Mouse (Mus musculus) adrenal gland, postnatal 36 days (tissue): ENCODE data around the gene Mapkap1. TPM values are rescaled to one million over a fixed set of nuclear protein-coding genes. Genes with fewer than 3 reads are reported as not detected.

Experiments
- DNase-seq, 2 experiments: peaks; one replicate each; pipeline ENCODE4 v3.0.0; 2021; ENCODE audit warnings: mixed read lengths in 1 of 2
- total RNA-seq, 2 experiments: library from RNA; stranded (reverse); gene quantifications; 2 replicates each; pipeline ENCODE4 v1.2.3; 2021

The Mapkap1 gene
- total RNA-seq, 2 experiments from 2014 or later: 77.5 to 88.6 TPM

DNA sequence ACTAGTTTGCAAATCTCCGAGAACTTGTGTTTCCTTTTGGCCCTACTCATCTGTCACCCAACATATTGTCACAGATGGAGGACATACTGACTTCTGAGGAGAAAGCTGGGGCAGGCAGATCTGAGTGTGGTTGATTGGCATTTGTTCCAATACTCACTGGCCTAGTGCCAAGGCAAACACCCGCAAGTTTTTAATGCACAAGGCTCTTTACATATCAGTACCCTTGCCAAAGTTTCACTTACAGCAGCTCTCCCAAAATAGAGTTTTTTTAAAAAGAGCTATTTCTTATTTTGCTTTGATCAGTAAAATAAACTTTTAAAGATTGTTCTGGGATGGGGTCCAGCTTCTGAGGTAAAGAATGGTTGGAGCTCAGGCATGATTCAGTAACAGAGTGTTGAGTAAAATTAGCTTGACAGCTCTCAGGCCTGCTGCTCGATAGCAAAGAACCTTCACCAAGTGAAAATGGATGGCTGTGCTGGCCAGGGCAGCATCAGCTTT, 125.3 kb downstream of the Mapkap1 start:
- peak in 1 of 2 experiments; percentile 41 for DNase-seq

GRCm38 (mm10) chr2:34532394-34532793, 125.8 kb downstream of the Mapkap1 start:
- DNase-seq: no peak

GRCm38 (mm10) chr2:34533281-34533680, 126.7 kb downstream of the Mapkap1 start:
- no peak for DNase-seq

DNA sequence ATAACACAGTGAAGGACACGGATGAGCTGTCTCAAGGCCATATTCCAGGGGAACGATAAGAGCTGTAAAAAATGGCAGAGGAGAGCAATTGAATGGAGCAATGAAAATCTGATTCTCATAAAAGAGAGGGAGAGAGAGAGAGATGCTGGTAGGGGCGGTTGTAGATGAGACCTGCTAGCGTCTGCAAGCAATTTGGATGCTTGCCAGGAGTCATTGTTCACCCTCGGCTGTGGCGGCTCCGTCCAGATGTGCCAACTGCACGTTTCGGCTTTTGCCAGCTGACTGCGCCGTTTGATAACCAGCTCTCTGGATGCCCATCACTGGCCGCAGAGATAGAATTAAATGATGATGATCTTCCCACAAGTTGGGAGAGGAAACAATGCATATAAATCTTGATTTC, 128.4 kb downstream of the Mapkap1 start:
- DNase-seq: peak; percentile 49 to 69

GRCm38 (mm10) chr2:34537356-34537755, 130.8 kb downstream of the Mapkap1 start:
- no peak for DNase-seq

GRCm38 (mm10) chr2:34543581-34543980, 137.0 kb downstream of the Mapkap1 start:
- DNase-seq: no peak

DNA sequence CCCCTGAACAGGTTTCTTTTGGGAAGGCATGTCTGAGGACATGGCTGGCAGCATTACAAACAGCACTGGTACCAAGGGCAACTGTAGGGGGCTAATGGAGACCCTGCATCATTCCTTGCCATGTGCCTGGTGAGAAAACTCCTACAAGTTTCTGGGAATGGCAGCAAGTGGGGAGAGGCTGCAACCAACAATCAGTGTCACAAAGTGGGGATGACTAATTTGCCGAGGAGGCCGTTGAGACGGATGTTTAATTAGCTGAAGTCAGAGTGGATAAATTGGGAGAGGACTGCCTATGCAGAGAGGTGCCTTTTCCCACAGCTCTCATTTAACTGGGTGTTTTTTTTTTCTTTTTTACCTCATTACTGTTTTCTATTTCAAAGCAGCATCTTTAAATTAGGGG, 137.4 kb downstream of the Mapkap1 start:
- DNase-seq: no peak

- DNase-seq: no peak
Measured at GRCm38 (mm10) chr2:34544646-34545395, 138.2 kb downstream of the Mapkap1 start.

GRCm38 (mm10) chr2:34546176-34546677, 139.7 kb downstream of the Mapkap1 start:
- DNase-seq: no peak

- DNase-seq: no peak
Measured at GRCm38 (mm10) chr2:34547516-34547915, 140.9 kb downstream of the Mapkap1 start.

- no peak for DNase-seq
Measured at GRCm38 (mm10) chr2:34548961-34549360, 142.4 kb downstream of the Mapkap1 start.

DNA sequence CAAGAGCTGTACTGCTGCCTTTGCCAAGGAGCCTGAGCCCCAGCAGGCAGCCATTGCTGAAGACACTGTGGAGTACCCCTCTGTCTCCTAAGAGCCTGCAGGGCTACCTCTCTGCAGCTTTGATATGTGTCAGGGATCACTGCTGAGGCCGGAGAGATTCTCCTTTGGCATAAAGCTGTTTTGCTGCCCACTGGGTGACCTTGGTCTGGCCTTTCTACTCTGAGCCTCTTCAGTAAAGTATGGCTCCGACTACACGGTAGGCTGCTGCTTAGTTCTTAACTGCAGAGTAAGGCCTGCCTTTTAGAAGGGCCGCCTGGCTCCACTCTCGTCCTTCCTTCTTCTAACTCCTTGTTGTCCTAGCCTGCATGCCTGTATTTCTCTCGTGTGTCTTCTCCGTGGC, 142.9 kb downstream of the Mapkap1 start:
- peak; percentile 40 to 46 for DNase-seq

DNA sequence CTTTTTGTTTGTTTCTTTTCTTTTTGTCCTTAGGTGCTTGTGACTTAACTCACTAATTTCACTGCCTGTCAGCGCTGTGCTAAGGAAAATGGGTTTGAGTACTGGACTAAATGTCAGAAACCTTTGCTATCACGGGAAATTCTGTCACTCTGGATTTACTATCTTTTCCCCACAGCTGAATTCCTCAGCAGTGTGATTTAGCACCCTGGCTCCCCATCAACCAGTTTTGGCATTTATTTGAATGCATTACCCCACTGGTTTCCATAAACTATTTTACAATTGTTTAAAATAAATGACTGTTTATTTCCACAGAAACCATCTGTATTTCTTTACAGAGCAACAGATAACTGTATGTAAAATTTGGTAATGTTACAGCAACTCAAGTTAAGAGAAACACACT, 146.2 kb downstream of the Mapkap1 start:
- DNase-seq: no peak

DNA sequence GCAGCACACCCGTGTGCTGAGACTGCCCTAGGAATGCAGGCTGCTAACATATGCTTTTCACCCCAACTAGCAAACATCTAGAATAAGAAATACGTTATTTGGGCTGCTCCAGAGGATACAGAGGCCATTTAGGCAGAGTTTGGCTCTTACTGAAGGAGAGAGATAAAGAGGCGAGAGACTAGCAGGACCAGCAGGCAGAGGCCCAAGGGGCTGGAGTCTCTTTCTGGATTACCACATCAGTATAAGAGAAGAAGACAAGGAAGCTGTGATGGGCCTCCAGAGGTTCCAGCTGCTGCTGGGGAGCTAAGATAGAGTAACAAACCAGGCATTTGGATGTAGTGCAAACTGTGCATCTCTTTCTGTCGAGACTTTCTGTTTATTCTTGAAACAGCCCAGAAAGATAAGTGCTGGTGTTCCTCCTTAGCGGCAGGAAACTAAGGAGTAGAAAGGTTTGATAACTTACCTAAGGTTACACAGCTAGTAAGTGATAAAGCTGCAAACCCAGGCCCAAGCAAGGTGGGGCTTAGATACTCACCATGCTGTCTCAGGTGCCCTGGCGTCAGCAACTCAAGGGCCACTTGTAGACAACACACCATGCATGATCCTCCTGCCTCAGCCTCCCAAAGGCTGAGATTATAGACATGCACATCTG, 147.1 kb downstream of the Mapkap1 start:
- DNase-seq: no peak

DNA sequence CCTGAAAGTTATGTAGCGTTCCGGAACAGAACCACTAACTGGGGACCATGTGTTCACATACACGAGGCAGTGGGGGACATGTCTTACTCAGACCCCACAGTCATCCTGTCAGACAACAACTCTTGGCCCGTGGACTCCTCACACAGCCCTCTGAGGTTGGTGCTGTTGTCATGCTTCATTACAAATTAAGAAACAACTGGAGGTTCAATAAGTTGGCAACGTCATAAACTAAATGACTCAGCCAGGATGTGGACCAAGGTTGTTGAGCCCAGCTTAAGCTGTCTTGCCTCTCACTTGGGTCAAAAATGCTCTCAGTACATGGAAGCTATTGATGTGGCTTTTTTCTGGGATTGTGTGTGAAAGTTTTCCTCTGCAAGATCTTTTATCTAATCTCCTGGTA, 153.6 kb downstream of the Mapkap1 start:
- DNase-seq: peak in 1 of 2 experiments; percentile 35

DNA sequence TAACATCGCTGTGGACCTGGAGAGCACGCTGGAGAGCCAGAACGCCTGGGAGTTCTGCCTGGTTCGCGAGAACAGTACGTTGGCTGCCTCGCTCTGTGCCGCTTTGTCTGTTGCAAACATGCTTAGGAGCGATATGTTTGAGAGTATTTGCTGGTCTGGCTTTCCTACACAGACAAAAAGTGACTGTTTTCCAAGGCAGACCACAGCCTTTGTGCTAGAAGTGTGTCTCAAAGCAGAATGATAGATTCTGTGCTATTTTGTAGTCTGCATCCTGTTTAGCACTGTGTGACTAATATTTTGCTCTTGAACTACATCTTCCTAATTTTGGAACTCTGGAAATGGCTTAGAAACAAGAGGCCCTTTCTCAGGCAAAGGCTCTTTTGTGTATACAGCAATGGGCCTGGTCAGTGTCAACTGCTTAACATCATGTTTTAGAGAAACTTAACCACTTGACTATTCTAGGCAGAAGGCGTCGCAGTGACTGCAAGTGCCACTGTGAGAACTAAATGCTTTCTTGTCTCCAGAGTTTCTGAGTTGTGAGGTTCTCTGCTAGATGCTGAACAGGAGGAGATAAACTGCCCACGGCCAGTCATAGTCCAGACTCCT, 156.6 kb downstream of the Mapkap1 start:
- no peak for DNase-seq

DNA sequence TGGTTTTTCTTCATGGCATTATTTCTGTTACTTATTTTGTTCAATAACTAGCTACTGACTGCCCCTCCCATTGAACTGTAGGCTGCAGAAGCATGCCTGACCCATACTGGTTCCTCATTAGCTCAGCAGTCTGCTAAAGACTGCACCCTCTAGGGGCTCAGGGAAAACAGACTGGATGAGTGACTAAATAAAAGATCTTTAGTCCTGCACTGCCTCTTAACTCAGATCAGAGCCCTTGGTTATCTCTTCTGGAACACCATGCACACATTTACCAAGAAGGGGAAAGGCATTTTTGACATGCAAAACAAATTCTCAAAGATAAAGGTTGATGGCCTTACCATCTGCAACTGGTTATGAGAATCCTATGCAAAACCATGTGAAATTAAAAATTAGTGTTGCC, 157.3 kb downstream of the Mapkap1 start:
- no peak for DNase-seq

- DNase-seq: peak; percentile 86 to 88
Measured at GRCm38 (mm10) chr2:34566146-34566545, 159.6 kb downstream of the Mapkap1 start.

- no peak for DNase-seq
Measured at GRCm38 (mm10) chr2:34566601-34567000, 160.0 kb downstream of the Mapkap1 start.

DNA sequence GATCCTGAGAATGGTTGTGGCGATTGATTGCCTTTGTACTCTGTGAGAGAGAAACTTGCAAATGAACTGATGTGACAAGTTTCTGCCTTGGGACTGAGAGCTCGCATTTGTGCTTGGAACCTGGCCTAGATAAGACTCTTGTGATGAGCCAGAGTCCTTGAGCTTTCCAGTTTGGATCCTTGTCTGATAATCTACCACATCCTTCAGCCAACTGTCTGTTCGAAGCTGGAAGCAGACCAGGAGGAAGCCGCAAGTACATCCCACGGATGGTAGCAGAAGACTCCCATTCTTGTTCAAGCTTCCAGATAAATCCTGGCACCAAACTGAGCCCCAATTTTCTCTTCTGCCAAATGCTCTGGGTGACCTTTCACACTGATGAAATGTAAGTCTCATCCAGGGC, 162.6 kb downstream of the Mapkap1 start:
- DNase-seq: peak; percentile 53 to 73

DNA sequence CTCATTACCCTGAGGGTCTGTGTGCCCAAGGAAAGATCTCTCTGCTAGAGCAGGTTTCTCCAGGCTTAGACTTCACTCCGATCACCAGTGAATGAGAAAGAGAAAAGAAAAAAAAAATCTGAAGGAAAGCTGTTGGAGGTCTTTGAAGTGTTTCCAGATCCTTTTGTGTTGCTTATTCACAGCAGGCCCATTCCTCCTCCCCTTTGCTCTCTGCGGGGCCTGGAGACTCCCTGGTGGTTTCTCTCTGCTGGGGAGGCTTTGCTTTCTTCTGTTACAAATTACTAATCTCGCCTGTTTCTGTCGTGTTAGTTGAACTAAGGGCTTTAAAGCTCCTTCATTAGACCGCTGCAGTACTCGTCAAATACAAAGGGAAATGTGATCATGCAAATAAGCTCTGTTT, 163.8 kb downstream of the Mapkap1 start:
- no peak for DNase-seq

- DNase-seq: no peak
Measured at GRCm38 (mm10) chr2:34571096-34571495, 164.5 kb downstream of the Mapkap1 start.

DNA sequence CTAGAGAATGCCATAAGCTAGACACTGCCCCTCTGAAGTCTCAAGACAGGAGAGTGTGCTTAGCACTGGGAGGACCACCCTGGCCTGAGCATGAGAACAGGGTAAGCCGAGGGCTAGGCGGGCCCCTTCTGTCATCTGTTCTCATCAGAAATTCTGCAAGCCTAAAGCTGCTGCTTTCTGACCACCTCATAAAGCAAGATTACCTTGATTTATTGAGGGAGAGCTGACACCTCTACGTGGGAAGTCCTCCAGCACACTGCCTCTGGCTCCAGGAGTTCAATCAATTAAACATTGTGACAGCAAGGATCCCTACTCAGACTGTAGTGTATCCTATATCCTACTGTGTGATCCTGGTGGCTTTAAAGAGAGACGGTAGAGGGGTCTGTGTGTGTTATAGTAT, 166.5 kb downstream of the Mapkap1 start:
- DNase-seq: no peak
